Mouse (Mus musculus) stomach, postnatal 0 days (tissue): Measurements from ENCODE around the gene Baiap2. TPM values are rescaled to one million over a fixed set of nuclear protein-coding genes. Genes with fewer than 3 reads are reported as not detected.

Experiments used
- ATAC-seq: fragments of 200-750 bp; cut with Nextera tagmentation; 2 replicates; pipeline ENCODE4 v1.8.0; 2017; ENCODE audit not compliant: low FRiP score, low TSS enrichment
- DNase-seq: peaks from one replicate; pipeline ENCODE4 v3.0.0-alpha.2; 2016; ENCODE audit warnings: low spot score
- H3K27ac ChIP-seq: fragments of 300-500 bp; sonication (generic); replicated peaks from 2 replicates; pipeline ENCODE4 v1.5.1; 2014; ENCODE audit warnings: mild to moderate bottlenecking, control low read depth
- H3K27me3 ChIP-seq: fragments of 300-500 bp; sonication (generic); 2 replicates; pipeline ENCODE4 v1.6.1; 2014; ENCODE audit warnings: low read length; ENCODE audit not compliant: control insufficient read depth, insufficient read depth
- H3K36me3 ChIP-seq: fragments of 300-500 bp; sonication (generic); 2 replicates; pipeline ENCODE4 v1.6.1; 2014; ENCODE audit warnings: low read length, mixed read lengths; ENCODE audit not compliant: control insufficient read depth, insufficient read depth
- H3K4me1 ChIP-seq: fragments of 300-500 bp; sonication (generic); replicated peaks from 2 replicates; pipeline ENCODE4 v1.6.1; 2014; ENCODE audit warnings: antibody characterized with exemption; ENCODE audit not compliant: control insufficient read depth, insufficient read depth
- H3K4me2 ChIP-seq: fragments of 300-500 bp; sonication (generic); replicated peaks from 2 replicates; pipeline ENCODE4 v1.6.1; 2014; ENCODE audit warnings: low read depth, mild to moderate bottlenecking, control low read depth, moderate library complexity
- H3K4me3 ChIP-seq: fragments of 300-500 bp; sonication (generic); 2 replicates; pipeline ENCODE4 v1.5.1; 2014; ENCODE audit warnings: low read depth, low read length, control low read depth
- H3K9ac ChIP-seq: fragments of 300-500 bp; sonication (generic); 2 replicates; pipeline ENCODE4 v1.6.1; 2014; ENCODE audit warnings: mild to moderate bottlenecking, low read length, control low read depth, mixed read lengths
- H3K9me3 ChIP-seq: fragments of 300-500 bp; sonication (generic); 2 replicates; pipeline ENCODE4 v1.6.1; 2016; ENCODE audit warnings: low read length; ENCODE audit not compliant: control insufficient read depth
- CTCF ChIP-seq: IDR thresholded peaks from 2 replicates; pipeline ENCODE4 v1.5.1; 2016; ENCODE audit warnings: antibody characterized with exemption, low read depth, mild to moderate bottlenecking, moderate library complexity
- EP300 ChIP-seq: optimal IDR thresholded peaks from 2 replicates; pipeline ENCODE3; 2016; ENCODE audit warnings: antibody characterized with exemption
- WGBS: fragments of 180-500 bp; shearing (Covaris S2); extraction: QIAGEN DNeasy Blood & Tissue Kit; methylation state at CpG from one replicate; pipeline ENCODE4 v1.1.7; 2014; 5-methylcytosine and 5-hydroxymethylcytosine counted together
- polyA plus RNA-seq: library from polyadenylated mRNA; unstranded; fragments of >200 nt; fragmentation: Nextera tagmentation; extraction: Ambion mirVana; gene quantifications from 2 replicates; pipeline ENCODE4 v1.2.1, GENCODE M21; 2015

Gene Baiap2
- polyA plus RNA-seq, 1 experiment from 2014 or later, result 35.1 TPM

DNA sequence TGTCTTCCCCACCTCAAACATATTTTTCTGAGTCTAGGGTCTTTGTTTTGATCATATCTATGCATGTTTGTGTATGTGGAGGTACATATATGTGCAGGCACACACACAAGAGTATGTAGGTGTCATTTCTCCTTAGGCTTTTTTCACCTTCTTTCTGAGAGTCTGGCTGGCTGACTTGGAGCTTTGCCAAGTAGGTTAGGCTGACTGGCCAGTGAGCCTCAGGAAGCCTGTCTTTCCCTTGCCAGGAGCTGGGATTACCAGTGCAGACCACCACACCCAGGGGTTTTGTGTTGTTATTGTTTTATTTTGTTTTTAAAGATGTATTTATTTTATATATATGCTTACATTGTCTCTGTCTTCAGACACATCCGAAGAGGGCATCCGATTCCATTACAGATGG is 40.6 kb downstream of the Baiap2 start:
- H3K36me3 ChIP-seq, result peaks cover 16% of the 10 kb centered on the region
- no peaks in the 10 kb centered on the region for H3K27me3 ChIP-seq
- ATAC-seq (no peak), DNase-seq (no peak)
- H3K9ac ChIP-seq, result no peak overlapping the region
- 88% methylated on average over 2 of the region's 2 CpGs for WGBS
- no peaks in the 10 kb centered on the region for H3K9me3 ChIP-seq
- H3K4me1 ChIP-seq, result no peaks in the 10 kb centered on the region; the same call in 1 of the 2 replicates
- H3K4me3 ChIP-seq, result no peak overlapping the region
- TF ChIP-seq CTCF, result no peak
- TF ChIP-seq EP300, result no peak
- H3K27ac ChIP-seq, result no peak overlapping the region; the same call in 1 of the 2 replicates
- H3K4me2 ChIP-seq, result no peak overlapping the region

- Histone ChIP-seq H3K4me2 (no peak overlapping the region), H3K36me3 (peaks cover 9% of the 10 kb centered on the region), H3K4me3 (no peak overlapping the region), H3K27ac (peak overlapping the region; percentile 35; the same call in 1 of the 2 replicates), H3K9ac (no peak overlapping the region; the same call in 1 of the 2 replicates), H3K4me1 (peaks cover 9% of the 10 kb centered on the region), H3K9me3 (no peaks in the 10 kb centered on the region), H3K27me3 (no peaks in the 10 kb centered on the region)
- no peak for ATAC-seq
- no peak for TF ChIP-seq EP300
- no peak for TF ChIP-seq CTCF
- no peak for DNase-seq
- 77% methylated on average over 9 of the region's 9 CpGs for WGBS
Observed at GRCm38 (mm10) chr11:119986751-119987425, 44.3 kb downstream of the Baiap2 start.

- no peak for TF ChIP-seq EP300
- no peak for TF ChIP-seq CTCF
- WGBS, result 57% methylated on average over 7 of the region's 7 CpGs
Observed at GRCm38 (mm10) chr11:119987876-119988275, 45.3 kb downstream of the Baiap2 start.

DNA sequence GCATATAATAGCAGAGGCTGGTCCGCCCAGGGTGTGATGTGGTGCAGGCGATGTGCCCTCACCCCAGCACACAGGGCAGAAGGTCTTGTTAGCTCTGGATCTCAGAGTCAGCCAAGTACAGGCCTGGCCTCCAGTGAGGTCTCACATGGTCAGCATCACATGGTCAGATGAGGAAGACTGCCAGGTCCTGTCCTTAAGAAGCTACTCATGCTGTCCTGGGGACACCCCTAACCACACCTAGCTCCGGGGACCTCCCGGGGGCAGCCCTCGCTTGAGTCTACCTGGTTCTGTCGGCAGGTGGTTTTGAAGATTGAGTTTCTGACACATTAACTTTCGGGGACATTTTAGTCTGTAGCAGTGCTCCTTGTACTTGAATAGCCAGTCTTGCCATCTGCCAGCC is 45.8 kb downstream of the Baiap2 start:
- no peak for ATAC-seq
- H3K4me2 ChIP-seq, result no peak overlapping the region
- H3K4me1 ChIP-seq, result peaks cover 9% of the 10 kb centered on the region
- DNase-seq, result no peak
- no peaks in the 10 kb centered on the region for H3K9me3 ChIP-seq
- no peak overlapping the region for H3K9ac ChIP-seq
- peak overlapping the region; percentile 76 for H3K27ac ChIP-seq
- WGBS, result 77% methylated on average over 7 of the region's 7 CpGs
- H3K36me3 ChIP-seq, result peaks cover 4% of the 10 kb centered on the region; the same call in 1 of the 2 replicates
- TF ChIP-seq EP300 (no peak), CTCF (no peak)
- no peaks in the 10 kb centered on the region for H3K27me3 ChIP-seq
- no peak overlapping the region for H3K4me3 ChIP-seq

More at GRCm38 (mm10) chr11:119987876-119988275, 45.3 kb downstream of the Baiap2 start:
- H3K9ac ChIP-seq, result no peak overlapping the region
- H3K4me3 ChIP-seq, result no peak overlapping the region
- H3K27ac ChIP-seq, result peak overlapping the region; percentile 31; the same call in 1 of the 2 replicates
- H3K4me2 ChIP-seq, result no peak overlapping the region
- H3K27me3 ChIP-seq, result no peaks in the 10 kb centered on the region
- no peaks in the 10 kb centered on the region for H3K9me3 ChIP-seq
- H3K4me1 ChIP-seq, result peaks cover 9% of the 10 kb centered on the region
- no peak for DNase-seq
- H3K36me3 ChIP-seq, result peaks cover 4% of the 10 kb centered on the region; the same call in 1 of the 2 replicates
- no peak for ATAC-seq

DNA sequence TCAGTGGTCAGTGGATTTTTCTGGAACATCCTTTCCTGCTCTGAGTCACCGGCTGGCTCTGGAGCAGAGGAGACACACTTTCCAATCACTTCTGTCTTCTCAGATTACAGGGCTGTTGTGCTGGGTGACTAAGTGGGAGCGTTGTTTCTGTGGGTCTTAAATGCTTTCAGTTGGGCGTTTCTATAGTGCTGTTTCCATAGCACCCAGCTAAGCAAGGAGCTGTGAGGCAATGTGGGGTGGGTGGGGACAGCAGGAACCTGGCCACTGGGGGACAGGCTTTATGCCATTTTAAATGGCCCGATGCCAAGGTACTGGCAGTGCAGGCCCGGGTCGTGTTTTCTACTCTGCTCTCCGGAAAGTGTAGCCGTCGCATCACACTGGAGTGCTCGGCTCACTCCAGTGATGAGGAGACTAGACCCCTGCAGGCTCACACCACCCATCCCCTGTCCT is 46.6 kb downstream of the Baiap2 start:
- WGBS, result 20% methylated on average over 10 of the region's 10 CpGs
- TF ChIP-seq EP300, result no peak
- peak; percentile 35; the same call in 1 of the 2 replicates for TF ChIP-seq CTCF
- peak overlapping the region; percentile 76 for H3K27ac ChIP-seq
- H3K4me2 ChIP-seq, result no peak overlapping the region
- H3K9ac ChIP-seq, result no peak overlapping the region
- H3K36me3 ChIP-seq, result no peaks in the 10 kb centered on the region
- DNase-seq (peak; percentile 76), ATAC-seq (peak; percentile 84)
- H3K27me3 ChIP-seq, result no peaks in the 10 kb centered on the region
- H3K4me3 ChIP-seq, result no peak overlapping the region
- no peaks in the 10 kb centered on the region for H3K9me3 ChIP-seq
- peaks cover 9% of the 10 kb centered on the region for H3K4me1 ChIP-seq
